Mouse (Mus musculus) small intestine, adult 2 months (tissue): ENCODE measurements around the gene Ass1.

Experiments used
- CTCF ChIP-seq: fragments of 200-500 bp; IDR thresholded peaks from 2 replicates; pipeline ENCODE4 v1.5.1; 2012; ENCODE audit warnings: low read depth, mild to moderate bottlenecking, control low read depth, inconsistent platforms, low read length, moderate library complexity, mixed read lengths; ENCODE audit not compliant: insufficient replicate concordance, insufficient read length; ENCODE audit errors: extremely low read depth
- POLR2A ChIP-seq: fragments of 200-500 bp; IDR thresholded peaks from 2 replicates; pipeline ENCODE4 v1.6.1; 2012; ENCODE audit warnings: low read depth, mild to moderate bottlenecking, control low read depth, inconsistent platforms, low read length, moderate library complexity

DNA sequence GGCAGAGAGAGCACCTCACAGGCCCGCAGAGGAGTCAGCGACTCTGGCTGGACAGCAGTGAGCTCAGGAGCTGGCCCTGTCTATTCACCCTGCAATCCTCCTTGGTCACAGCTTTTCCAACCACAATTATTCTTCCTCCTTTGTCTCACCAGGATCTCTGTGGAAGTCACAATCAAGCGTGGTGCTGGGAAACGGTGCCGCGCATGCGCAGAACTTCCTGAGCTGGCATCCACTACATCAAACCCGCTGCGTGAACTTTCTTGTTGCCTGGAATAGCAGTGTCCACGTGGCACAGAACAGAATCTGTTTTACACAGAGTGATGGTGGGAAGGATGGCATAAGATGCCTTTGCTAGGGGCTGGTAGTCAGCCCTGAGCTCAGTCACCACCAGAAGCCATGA, 82.0 kb downstream of the Ass1 start:
- TF ChIP-seq CTCF (no peak), POLR2A (no peak)
